Mouse (Mus musculus) gastrocnemius, postnatal 36 days (tissue): ENCODE measurements around the gene Nek5. TPM values are rescaled to one million over a fixed set of nuclear protein-coding genes. Genes with fewer than 3 reads are reported as not detected.

Experiments
- DNase-seq, 2 experiments: peaks; one replicate each; pipeline ENCODE4 v3.0.0; 2022
- intact Hi-C: fragments of 180-260 bp; cut with DNase I; formaldehyde crosslinking; loops from one replicate; pipeline ENCODE4 v1.15.1; 2025
- total RNA-seq, 2 experiments: library from RNA; stranded (reverse); gene quantifications; 2 replicates each; pipeline ENCODE4 v1.2.3; 2021

Nek5 gene
- total RNA-seq, 2 experiments from 2014 or later = 0.13 to 0.30 TPM

DNA sequence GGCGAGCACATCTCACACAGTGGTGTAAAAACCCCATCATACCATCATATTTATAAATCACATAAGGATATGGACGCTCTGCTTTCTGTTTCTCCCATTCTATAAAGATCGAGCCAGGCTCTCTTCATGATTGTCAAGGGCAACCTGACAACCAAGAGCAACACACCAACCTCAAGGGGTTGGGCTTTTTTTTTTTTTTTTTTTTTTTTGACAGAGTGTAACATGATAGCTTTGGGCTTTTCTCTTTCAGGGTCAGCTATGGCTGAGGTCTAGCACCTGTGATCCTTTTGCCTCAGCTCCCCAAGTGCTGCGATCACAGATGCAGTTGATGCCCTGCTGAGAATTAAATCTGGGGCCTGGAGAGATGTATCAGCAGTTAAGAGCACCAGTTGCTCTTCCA is 17.8 kb downstream of the Nek5 start:
- intact Hi-C loops = no loop called here
- DNase-seq = no peak

DNA sequence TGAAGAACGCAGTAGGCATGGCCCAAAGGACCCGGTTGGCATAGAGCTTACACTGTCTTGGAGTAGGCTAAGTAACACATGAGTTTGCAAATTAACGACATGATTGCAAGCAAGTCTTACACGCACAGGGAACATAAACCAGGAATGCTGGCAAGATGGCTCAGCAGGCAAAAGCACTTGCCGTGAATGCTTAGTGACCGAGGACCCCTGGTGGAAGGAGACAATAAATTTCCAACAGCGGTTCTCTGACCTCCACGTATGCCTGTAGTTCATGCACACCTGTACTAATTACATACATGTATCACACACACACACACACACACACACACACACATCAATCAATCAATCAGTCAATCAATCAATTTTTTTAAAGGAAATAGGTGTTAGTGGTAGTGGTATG is 33.3 kb downstream of the Nek5 start:
- intact Hi-C loops = no loop called here
- no peak for DNase-seq

DNA sequence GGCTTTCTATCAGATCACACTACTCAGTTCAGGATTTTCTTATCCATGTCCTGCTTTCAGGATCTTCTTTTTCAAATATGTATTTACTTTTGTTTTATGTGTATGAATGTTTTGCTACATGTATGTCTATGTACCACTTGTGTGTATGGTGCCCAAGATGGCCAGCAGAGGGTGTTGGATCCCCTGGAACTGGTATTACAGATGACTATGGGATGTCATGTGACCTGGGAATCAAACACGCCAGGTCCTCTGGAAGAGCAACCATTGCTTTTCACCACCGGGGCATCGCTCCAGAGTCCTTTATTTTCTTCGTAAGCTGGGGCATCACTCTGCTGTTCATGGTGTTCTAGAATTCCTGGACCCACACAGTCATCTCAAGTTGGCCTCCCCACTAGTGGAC is 35.6 kb downstream of the Nek5 start:
- intact Hi-C loops = no loop called here
- no peak for DNase-seq

DNA sequence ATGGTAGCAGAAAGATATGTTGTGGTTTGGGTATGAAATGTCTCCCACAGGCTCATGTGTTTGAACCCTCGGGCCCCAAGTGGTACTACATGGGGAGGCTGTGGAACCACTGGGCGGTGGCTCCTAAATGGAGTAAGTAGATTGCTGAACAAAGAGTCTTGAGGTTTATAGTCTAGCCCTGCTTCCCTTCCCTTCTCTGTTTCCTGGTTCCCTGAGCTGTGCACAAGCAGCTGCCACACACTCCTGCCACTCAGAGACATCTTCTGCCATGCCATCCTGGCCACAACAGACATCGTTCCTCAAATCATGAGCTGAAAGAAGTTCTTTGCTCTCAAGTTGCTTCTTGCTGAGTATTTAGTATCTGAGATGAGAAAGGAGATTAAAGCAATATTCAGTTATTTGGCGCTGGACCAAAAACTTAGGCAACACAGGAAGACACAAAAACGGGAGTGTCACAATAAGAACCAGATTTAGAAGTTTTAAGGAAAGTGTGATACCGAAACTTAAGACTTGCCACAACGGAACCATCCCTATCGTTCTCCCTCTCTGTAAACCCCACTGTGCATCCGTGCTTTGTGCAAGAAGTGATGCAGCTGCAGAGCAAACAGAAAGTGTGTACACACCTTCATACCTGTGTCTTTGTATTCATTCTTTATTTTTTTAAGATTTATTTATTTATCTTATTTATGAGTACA is 45.4 kb downstream of the Nek5 start:
- intact Hi-C loops = no loop called here
- DNase-seq = no peak

DNA sequence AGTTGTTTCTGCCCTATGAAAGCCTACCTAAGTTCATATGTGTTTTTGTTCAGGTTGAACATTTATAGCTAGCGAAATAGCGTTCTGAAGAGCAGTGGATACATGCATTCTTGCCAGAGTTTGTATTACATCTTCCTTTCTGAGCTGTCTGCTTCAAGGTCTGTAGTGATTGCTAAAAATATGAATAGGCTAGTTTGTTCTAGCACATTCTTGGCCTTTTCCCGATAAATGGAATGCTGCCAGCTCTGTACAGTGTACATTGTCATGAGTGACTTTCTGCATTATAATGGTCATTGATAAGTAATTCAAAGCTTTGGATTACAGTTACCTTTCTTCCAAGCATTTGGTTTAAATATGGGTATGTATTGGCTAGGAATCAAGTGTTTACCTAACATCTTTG is 63.7 kb downstream of the Nek5 start:
- intact Hi-C loops = loop anchor here (5.0 kb wide), 1 partner anchor 106 kb away; the partner anchor contains the start of gene Nek3

DNA sequence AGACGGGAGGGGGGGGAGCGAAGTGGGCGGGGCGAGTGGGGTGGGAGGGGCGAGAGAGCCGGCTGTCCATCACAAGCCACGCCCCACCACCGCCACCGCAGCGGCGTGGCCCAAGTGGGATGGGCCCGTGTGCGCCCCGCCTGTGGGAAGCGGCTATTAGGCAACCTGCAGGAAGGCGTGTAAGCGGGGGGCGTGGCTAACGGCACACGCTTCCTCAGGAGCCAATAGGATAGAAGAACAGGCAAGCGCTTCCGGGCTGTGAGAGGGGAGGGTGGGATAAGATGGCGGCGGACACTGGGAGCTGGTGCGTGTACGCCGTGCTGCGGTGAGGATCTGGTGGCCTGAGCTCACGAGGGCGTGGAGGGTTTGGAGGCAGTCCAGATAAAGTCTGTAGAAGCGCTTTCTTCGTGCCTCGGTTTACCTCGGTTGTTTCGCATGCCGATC is 64.4 kb downstream of the Nek5 start, which contains the start of gene Alg11:
Gene Alg11 (plus strand): TSS at position 276 of the 444 bp plus-strand sequence.
- intact Hi-C loops = loop anchor here (5.0 kb wide), 1 partner anchor 107 kb away; the partner anchor contains the start of gene Nek3
- DNase-seq = peak; percentile 89 to 95

More for the DNA sequence above, 63.7 kb downstream of the Nek5 start:
- no peak for DNase-seq

DNA sequence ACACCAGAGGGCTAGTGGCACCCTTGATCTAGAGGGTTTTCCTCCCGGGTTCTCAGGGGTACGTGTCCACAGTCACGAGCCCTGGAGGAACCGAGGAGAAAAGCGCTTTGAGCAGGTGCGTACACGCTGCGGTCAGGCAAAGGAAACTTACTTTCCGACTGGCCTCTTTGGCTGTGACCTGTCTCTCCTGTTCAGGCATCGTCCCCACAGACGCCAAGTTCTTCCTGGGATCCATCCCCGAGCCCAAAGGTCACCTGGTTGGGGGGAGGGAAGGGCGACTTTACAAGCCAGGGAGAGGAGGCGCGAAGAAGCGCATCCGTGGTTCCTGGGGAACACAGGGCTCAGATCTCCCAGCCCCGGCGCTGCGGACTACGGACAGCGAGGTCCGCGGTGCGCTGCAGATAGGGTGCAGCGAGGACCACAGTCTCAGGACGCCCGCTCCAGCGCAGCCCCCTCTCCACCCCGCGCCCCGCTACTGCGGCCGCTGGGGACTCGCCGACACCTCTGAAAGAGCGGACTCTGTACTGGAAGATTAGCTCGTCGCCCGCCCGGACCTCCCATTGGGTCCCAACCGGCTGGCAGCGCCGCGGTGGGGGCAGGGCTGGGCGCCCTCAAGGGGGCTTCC is 64.9 kb downstream of the Nek5 start, which contains the start of gene Atp7b:
Gene Atp7b (minus strand): TSS at position 485 of the 625 bp plus-strand sequence.
- DNase-seq = no peak
- intact Hi-C loops = loop anchor here (5.0 kb wide), 2 partner anchors 107 to 122 kb away; partner anchors contain the start of gene Nek3

DNA sequence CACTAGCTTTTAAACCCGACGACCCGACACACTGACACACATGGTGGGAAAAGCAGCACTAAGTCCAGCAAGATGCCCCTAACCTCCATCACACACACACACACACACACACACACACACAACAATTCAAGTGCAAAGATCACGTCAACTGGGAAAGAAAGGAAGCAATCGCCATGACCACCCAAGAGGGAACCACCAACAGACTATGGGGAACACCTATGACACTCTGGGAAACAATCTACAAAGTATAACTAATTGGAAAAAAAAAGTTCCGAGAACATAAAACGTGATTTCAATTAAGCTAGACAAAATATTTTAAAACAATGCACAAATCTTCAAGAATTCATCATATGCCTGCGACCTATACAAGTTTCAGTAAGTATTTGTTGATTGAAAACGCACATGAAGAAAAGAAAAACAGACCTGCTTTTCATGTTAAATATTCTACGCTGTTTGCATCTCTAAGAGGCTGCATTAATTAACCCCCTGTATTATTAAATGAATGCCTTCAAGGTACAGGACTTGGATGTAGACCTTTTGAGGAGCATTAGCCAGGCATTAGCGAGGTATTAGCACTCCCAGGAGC is 65.6 kb downstream of the Nek5 start:
- no peak for DNase-seq
- intact Hi-C loops = loop anchor here (5.0 kb wide), 1 partner anchor 123 kb away; no protein-coding TSS in a partner anchor

DNA sequence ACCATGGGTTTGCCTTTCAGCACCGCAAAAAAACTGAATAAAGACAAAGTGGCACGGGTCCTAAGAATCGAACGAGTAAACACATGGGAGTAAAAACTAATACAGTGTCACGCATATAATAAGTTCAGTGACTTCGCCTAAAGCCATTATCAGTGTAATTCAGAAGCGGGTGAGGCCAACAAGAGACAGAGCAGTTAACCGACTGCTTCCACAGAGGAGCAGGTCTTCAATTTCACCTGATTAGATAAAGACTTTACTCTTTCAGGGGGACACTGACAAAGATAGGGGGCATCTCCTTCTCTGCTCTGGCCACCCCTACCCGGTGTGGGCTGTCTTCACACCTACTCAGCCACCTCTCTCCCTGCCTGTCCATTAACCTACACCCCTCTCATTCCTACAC is 66.5 kb downstream of the Nek5 start:
- intact Hi-C loops = loop anchor here (5.0 kb wide), 1 partner anchor 124 kb away; no protein-coding TSS in a partner anchor
- DNase-seq = no peak

DNA sequence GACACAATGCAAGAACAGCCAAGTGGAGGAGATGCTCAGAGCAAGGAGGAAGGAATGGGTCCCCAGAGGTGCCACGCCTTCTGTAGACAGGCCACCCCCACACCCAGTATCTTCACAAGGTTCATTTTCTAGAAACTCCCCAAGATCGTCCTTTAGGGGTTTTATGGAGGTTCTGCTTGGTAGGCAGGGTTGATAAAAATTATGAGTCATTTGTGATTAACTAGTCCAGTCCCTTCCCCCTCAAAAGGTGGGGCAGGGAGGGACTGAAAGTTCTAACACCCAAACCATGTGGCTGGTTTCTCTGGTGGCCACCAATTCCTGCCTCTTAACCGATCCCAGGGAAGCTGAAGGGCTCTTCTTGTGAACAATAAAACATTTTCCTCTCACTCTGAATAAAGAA is 68.0 kb downstream of the Nek5 start:
- no peak for DNase-seq
- intact Hi-C loops = loop anchor here (5.0 kb wide), 1 partner anchor 125 kb away; no protein-coding TSS in a partner anchor

DNA sequence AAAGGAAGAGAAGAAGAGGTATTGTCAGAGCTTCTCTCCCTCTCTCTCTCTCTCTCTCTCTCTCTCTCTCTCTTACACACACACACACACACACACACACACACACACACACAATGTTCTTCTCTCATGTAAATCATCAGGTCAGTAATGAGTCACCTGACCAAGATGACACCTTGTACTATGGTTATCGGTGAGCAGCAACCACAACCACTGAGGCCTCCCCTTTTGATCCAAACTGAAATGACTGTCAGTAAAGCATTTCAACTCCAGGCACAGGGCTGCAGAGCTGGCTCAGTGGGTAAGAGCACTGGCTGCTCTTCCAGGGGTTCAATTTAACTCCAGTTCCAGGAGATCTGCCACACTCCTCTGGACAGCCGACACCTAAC is 69.4 kb downstream of the Nek5 start:
- intact Hi-C loops = loop anchor here (5.0 kb wide), 1 partner anchor 127 kb away; no protein-coding TSS in a partner anchor
- no peak for DNase-seq

DNA sequence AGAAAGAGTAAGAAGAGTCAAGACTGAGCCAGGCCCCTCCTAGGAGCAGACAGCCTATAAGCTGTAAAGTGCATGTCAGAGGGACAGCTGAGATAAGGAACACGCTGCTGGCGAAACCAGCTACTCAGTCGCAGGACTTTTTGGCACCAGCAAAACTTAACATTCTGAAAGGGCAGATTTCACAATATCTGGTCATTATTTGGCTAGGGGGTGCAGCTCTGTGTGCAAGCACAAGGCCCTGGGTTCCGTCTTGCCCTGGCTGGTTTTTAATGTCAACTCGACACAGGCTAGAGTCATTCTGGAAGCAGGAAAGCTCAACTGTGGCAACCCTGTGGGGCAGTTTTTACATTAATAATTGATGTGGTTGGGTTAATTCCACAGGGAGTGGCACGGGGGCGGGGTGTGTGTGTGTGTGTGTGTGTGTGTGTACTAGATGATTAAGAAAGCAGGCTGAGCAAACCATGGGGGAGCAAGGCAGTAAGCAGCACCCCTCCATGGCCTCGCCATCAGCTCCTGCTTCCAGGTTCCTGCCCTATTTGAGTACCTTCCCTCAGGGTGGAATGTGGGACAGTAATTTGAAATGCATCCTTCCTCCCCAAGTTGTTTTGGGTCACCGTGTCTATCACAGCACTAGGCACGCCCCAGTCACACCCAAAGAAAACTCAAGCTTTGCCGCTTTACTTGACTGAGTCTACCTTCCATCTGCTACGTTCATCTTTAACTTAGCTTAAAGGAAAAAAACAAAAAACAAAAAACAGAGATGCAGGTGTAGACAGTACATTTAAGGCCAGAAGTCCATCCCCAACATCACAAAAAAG is 70.0 kb downstream of the Nek5 start:
- no peak for DNase-seq
- intact Hi-C loops = loop anchor here (5.0 kb wide), 1 partner anchor 127 kb away; no protein-coding TSS in a partner anchor

DNA sequence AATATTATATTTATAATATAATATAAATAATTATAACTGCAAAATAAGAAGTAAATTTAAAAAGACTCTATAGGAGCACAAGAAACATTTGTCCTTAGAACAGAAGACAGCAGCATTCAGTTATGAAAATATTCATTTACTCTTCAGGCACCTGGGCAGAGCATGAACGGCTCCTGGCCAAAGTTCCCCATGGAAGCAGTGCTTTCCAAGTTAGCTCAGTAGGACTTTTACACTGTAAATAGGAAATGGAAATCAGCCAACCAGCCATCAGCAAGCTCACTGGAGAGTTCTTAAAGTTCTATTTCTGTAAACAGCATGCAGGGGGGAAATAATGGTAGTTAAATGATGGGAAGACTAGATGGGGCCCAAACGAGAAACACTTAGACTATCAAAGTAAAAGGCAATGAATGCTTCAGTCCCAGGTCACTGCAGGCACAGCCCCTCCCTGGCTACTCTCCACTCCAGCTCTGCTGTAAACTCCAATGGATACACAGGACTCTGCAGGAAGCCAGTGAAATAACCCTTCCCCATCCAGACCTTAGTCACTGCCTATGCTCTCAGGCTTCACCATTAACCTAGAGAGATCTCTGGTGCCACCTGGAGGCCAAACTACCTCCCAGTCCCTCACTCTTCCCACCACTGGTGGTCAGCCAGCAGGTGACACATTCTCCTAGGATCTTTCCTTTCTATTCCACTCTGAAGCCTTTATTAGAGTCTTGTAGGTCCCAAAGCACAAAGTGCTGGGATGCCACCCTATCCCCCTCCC is 77.0 kb downstream of the Nek5 start:
- no peak for DNase-seq
- intact Hi-C loops = no loop called here

DNA sequence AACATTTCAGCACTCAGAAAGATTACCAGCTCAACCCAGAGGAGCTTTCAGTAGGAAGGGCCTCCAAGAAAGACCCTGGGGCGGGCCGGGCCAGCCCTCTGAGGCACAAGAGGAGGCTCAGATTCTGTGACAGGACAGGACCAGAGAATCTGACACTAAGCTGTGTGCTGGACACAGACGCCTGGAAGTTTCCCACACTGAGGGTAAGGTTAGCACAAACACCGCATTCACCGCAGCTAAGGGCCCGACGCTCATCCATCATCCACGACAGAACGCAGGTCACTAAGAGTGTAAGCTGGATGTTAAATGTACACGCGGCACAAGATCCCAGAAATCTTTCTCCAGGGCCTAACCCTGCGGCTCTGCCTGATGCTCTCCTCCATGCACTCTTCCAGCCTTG is 81.1 kb downstream of the Nek5 start:
- intact Hi-C loops = no loop called here
- no peak for DNase-seq

DNA sequence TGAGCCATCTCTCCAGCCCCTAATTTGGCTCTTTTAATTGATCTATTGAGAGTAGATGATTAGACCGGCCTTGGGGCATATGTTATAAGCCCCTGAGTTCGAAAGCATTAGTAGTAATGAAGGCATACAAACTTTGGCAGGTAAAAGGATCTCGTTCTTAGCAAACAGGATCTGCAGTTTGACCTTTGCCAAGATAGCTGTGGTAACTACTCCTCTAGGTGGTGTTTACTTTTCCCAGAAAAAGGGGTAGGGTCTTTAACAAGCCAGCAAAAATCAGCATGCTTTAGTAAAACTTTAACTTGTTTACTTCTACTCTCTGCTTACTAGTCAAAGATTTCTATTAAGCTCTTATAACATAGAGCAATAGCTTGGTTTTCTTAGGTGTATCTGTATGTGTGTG is 82.3 kb downstream of the Nek5 start:
- intact Hi-C loops = no loop called here
- no peak for DNase-seq

DNA sequence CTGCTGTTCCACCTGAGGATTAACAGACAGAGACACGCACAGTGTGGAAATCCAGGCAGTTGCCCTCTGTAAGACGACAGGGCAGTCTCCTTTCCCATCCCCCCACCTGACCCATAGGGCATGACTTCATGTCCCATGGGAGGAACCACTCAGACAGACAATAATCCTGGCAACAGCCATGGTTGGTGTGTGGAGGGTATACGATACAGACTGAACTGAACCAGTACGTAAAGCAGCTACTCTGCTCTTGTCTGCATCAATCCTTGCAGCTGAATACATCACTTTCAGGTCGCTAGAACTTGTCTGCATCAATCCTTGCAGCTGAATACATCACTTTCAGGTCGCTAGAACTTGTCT is 84.7 kb downstream of the Nek5 start:
- intact Hi-C loops = no loop called here

DNA sequence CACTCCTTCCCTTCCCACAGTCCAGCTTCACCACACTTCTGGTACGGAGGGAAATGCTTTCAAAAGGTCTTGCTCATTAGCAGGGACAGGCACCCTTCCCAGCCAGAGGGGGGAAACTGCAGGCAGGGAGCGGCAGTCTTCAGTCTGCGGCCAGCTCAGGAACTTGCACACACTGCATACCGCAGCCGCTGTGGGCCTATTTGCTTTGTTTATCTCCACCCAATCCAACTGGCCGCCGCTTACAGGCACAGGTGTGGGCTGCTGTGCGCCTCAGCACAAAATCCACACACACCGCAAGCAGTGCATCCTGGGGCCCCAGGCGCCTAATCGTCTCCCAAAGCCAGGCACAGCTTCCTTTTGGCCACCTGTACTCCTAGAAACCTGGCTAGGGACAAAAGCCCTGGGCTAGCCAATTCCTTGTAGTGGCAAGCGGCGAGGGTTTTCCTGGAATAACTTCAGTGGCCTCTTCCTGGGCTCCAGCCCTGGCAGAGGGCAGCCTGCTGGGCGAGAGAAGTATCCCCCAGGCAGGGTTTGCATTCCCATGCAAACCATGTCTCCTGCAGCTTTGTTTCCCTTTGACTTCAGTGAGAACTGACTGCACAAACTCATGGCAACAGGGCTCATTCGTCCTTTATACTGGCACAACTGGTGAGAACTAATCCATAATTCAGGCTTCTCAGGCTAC is 85.2 kb downstream of the Nek5 start:
- DNase-seq = no peak
- intact Hi-C loops = no loop called here

More for the DNA sequence above, 84.7 kb downstream of the Nek5 start:
- no peak for DNase-seq

DNA sequence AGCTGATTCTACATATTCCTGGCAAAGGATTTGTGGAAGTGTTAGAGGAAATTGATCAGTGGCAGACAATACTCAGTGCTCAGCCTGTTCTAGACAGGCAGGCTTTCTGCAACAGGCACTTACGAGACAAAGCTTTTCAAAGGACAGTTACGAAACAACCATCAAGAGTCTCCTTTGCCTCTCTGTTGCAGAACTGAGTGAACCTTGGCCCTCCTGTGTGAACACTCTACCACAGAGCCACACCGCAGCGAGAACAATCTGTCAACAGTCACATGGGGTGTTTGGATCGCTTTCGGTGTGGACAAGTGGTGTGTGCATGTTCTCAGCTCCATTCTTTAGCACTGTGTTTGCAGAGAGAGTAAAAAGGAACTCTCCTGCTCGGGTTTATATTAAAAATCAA is 87.8 kb downstream of the Nek5 start:
- DNase-seq = no peak
- intact Hi-C loops = no loop called here

DNA sequence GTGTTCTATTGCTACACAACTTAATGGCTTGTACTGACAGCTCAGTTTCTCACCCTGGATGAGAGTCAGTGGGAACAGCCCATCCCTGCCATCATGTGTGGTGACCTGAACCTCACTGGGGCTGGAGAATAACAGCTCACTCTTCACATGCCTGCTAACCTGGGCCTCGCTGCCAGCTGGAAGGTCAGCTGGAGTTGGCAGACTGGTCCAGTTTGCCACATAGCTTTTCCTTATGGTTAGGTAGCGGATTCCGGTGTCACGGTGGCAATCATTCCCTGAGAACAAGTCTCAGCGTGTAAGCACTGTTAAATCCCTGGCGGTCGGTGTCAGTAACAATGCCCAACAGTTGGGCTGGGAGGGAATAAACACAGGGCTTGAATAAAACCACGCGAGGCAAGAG is 88.7 kb downstream of the Nek5 start:
- no peak for DNase-seq
- intact Hi-C loops = no loop called here
